Mouse (Mus musculus) bone marrow, adult 2 months (tissue): ENCODE data around the gene Mif4gd.

Experiments
- CTCF ChIP-seq: fragments of 200-500 bp; IDR thresholded peaks from 2 replicates; pipeline ENCODE4 v1.5.1; 2011; ENCODE audit warnings: low read length, control low read depth; ENCODE audit not compliant: control insufficient read depth, insufficient read depth
- POLR2A ChIP-seq: fragments of 200-500 bp; IDR thresholded peaks from 2 replicates; pipeline ENCODE4 v1.6.1; 2011; ENCODE audit warnings: low read depth, mild to moderate bottlenecking, control low read depth, low read length, borderline replicate concordance; ENCODE audit not compliant: control insufficient read depth

GRCm38 (mm10) chr11:115628465-115629101 lies 15.8 kb upstream of the Mif4gd start:
- TF ChIP-seq CTCF (no peak), POLR2A (no peak)
